Mouse (Mus musculus): ENCODE measurements at regions not wholly inside any gene's neighbourhood (a gene's known extent, or its start where the extent isn't known, plus 50 kb on each side); places are given as distances from the start of the nearest gene placed in this dataset.

DNA sequence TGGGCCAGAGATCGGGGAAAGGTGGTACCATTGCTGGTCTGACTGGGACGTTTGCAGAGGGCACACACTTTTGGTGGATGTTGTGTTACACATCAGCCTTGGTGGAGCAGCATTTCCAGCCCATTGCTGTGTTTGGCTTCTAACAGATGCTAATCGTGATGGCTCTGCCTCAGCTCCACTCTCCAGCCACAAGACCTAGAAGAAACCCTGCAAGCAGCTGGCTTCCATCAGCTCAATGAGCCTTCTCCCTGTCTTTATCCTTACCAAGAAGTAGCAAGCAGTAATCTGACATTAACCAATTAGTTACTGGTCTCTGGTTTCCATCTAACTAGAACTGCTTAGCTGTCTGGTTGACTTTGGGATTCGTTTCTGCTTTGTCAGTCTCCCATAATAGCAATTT lies 188.8 kb downstream of the Ly86 start:
- WGBS: 57% methylated on average over 4 of the region's 4 CpGs
- no peak overlapping the region for H3K27ac ChIP-seq
- no peak overlapping the region for H3K9ac ChIP-seq (ENCODE audit: low read depth, low read length)
- H3K4me1 ChIP-seq (replicated peaks; ENCODE audit: insufficient read depth, low read length): no peaks in the 10 kb centered on the region; the same call in 1 of the 2 replicates
- H3K4me3 ChIP-seq (replicated peaks; ENCODE audit: low read depth, low read length): no peak overlapping the region
- no peaks in the 10 kb centered on the region for H3K9me3 ChIP-seq (replicated peaks; ENCODE audit: low read length)
- H3K36me3 ChIP-seq (ENCODE audit: insufficient read depth, low read length): no peaks in the 10 kb centered on the region
- no peak for TF ChIP-seq CTCF (IDR thresholded peaks at IDR 0.05; ENCODE audit: low read depth)
- no peaks in the 10 kb centered on the region for H3K27me3 ChIP-seq (ENCODE audit: insufficient read depth, low read length)
- no peak overlapping the region for H3K4me2 ChIP-seq (ENCODE audit: low read length)
- no peak for ATAC-seq (replicated peaks; ENCODE audit: low FRiP score, low read depth)
- no peak for DNase-seq (ENCODE audit: low spot score)

DNA sequence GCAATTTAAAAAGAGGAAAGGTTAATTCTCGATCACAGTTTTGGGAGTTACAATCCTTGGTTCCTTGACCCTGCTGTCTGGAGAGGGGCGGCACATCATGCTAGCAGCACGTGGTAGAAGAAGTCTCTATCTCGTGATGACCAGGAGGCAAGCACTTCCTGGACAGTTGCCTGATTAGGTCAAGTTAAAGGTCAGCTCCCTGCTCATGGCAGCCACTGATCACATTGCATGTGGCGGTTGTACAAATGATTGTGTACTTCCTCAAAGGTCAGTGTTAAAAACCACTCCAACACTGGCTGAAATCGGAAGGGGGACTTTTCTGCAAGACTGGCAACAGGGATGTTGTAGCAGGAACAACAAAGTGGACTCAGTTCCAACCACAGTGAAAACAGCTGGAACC lies 192.3 kb downstream of the Ly86 start:
- no peak for DNase-seq (ENCODE audit: low spot score)
- H3K9me3 ChIP-seq (replicated peaks; ENCODE audit: low read length): no peaks in the 10 kb centered on the region
- 52% methylated on average over 6 of the region's 6 CpGs for WGBS

DNA sequence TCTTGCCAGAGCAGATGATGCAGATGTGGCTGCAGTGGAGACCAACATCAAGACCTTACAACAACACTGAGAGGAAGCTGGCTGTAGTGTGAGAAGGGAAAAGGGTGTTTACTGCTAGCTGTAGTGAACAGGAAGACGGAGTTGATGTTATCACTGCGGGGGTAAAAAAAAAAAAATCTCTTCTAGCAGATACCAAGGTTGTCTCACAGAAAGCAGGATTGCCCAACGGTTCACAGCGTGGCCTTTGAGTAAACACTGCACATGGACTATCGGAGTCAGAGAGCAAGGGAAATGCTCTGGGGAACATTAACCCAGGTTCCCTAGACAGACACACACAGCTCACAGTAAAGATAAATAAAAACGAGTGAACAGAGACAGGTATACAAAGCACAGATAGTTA lies 192.8 kb downstream of the Ly86 start:
- WGBS: 31% methylated on average over 6 of the region's 6 CpGs
- DNase-seq (ENCODE audit: low spot score) (no peak), ATAC-seq (replicated peaks; ENCODE audit: low FRiP score, low read depth) (no peak)
- Histone ChIP-seq H3K27ac (no peak overlapping the region), H3K4me2 (ENCODE audit: low read length) (no peak overlapping the region), H3K9me3 (replicated peaks; ENCODE audit: low read length) (no peaks in the 10 kb centered on the region), H3K27me3 (ENCODE audit: insufficient read depth, low read length) (no peaks in the 10 kb centered on the region), H3K4me1 (replicated peaks; ENCODE audit: insufficient read depth, low read length) (no peaks in the 10 kb centered on the region), H3K9ac (ENCODE audit: low read depth, low read length) (no peak overlapping the region), H3K4me3 (replicated peaks; ENCODE audit: low read depth, low read length) (no peak overlapping the region), H3K36me3 (ENCODE audit: insufficient read depth, low read length) (no peaks in the 10 kb centered on the region)
- no peak for TF ChIP-seq CTCF (IDR thresholded peaks at IDR 0.05; ENCODE audit: low read depth)

More for the DNA sequence above, 192.3 kb downstream of the Ly86 start:
- Histone ChIP-seq H3K27me3 (ENCODE audit: insufficient read depth, low read length) (no peaks in the 10 kb centered on the region), H3K4me1 (replicated peaks; ENCODE audit: insufficient read depth, low read length) (no peaks in the 10 kb centered on the region; the same call in 1 of the 2 replicates), H3K9ac (ENCODE audit: low read depth, low read length) (no peak overlapping the region), H3K27ac (no peak overlapping the region), H3K36me3 (ENCODE audit: insufficient read depth, low read length) (no peaks in the 10 kb centered on the region), H3K4me2 (ENCODE audit: low read length) (no peak overlapping the region), H3K4me3 (replicated peaks; ENCODE audit: low read depth, low read length) (no peak overlapping the region)
- no peak for ATAC-seq (replicated peaks; ENCODE audit: low FRiP score, low read depth)
- no peak for TF ChIP-seq CTCF (IDR thresholded peaks at IDR 0.05; ENCODE audit: low read depth)

- no peak for ATAC-seq (replicated peaks; ENCODE audit: low FRiP score, low read depth)
These were observed 196.0 kb downstream of the Ly86 start for GRCm38 (mm10) chr13:37540980-37541531.

GRCm38 (mm10) chr13:37541674-37542073 lies 196.7 kb downstream of the Ly86 start:
- Histone ChIP-seq H3K4me2 (ENCODE audit: low read length) (peak overlapping the region; percentile 32; the same call in 1 of the 2 replicates), H3K27ac (no peak overlapping the region), H3K27me3 (ENCODE audit: insufficient read depth, low read length) (no peaks in the 10 kb centered on the region), H3K4me1 (replicated peaks; ENCODE audit: insufficient read depth, low read length) (no peaks in the 10 kb centered on the region), H3K36me3 (ENCODE audit: insufficient read depth, low read length) (no peaks in the 10 kb centered on the region), H3K9ac (ENCODE audit: low read depth, low read length) (no peak overlapping the region), H3K4me3 (replicated peaks; ENCODE audit: low read depth, low read length) (no peak overlapping the region), H3K9me3 (replicated peaks; ENCODE audit: low read length) (no peaks in the 10 kb centered on the region)
- peak; percentile 78; the same call in 1 of the 2 replicates for TF ChIP-seq CTCF (IDR thresholded peaks at IDR 0.05; ENCODE audit: low read depth)
- DNase-seq (ENCODE audit: low spot score) (peak; percentile 91), ATAC-seq (replicated peaks; ENCODE audit: low FRiP score, low read depth) (peak; percentile 61)
- 4% methylated on average over 6 of the region's 6 CpGs for WGBS

More at GRCm38 (mm10) chr13:37540980-37541531, 196.0 kb downstream of the Ly86 start:
- no peaks in the 10 kb centered on the region for H3K9me3 ChIP-seq (replicated peaks; ENCODE audit: low read length)
- DNase-seq (ENCODE audit: low spot score): no peak
- no peak overlapping the region for H3K4me3 ChIP-seq (replicated peaks; ENCODE audit: low read depth, low read length)
- H3K4me2 ChIP-seq (ENCODE audit: low read length): no peak overlapping the region
- H3K4me1 ChIP-seq (replicated peaks; ENCODE audit: insufficient read depth, low read length): no peaks in the 10 kb centered on the region
- H3K9ac ChIP-seq (ENCODE audit: low read depth, low read length): no peak overlapping the region
- no peak for TF ChIP-seq CTCF (IDR thresholded peaks at IDR 0.05; ENCODE audit: low read depth)
- H3K27me3 ChIP-seq (ENCODE audit: insufficient read depth, low read length): no peaks in the 10 kb centered on the region
- H3K36me3 ChIP-seq (ENCODE audit: insufficient read depth, low read length): no peaks in the 10 kb centered on the region
- 14% methylated on average over 4 of the region's 5 CpGs for WGBS
- H3K27ac ChIP-seq: no peak overlapping the region

DNA sequence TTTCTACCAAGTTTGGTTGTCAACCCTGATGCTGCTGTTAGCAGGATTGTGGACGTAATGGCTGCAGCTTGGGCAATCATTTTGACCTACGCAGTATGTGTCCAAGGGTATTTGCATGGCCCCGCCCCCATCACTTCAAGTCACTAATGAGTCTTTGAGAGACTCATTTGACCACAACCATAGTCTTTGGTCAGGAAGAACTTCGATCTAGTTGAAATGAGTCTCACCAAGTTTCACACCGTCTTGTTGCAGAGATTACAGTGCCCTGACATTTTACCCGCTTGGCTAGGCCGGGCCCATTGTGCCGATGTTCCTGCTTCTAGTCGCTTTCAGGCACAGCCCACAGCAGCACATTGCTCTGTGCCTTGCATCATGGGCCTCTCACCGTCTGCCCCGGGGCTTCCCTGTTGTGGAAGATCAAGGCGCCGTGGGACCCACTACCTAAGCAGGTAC lies 197.8 kb downstream of the Ly86 start:
- no peak for TF ChIP-seq CTCF (IDR thresholded peaks at IDR 0.05; ENCODE audit: low read depth)
- H3K36me3 ChIP-seq (ENCODE audit: insufficient read depth, low read length): no peaks in the 10 kb centered on the region
- no peaks in the 10 kb centered on the region for H3K4me1 ChIP-seq (replicated peaks; ENCODE audit: insufficient read depth, low read length)
- H3K9ac ChIP-seq (ENCODE audit: low read depth, low read length): no peak overlapping the region
- no peak for DNase-seq (ENCODE audit: low spot score)
- ATAC-seq (replicated peaks; ENCODE audit: low FRiP score, low read depth): no peak
- WGBS: 80% methylated on average over 13 of the region's 13 CpGs
- H3K4me2 ChIP-seq (ENCODE audit: low read length): no peak overlapping the region
- no peaks in the 10 kb centered on the region for H3K9me3 ChIP-seq (replicated peaks; ENCODE audit: low read length)
- H3K27ac ChIP-seq: no peak overlapping the region
- H3K4me3 ChIP-seq (replicated peaks; ENCODE audit: low read depth, low read length): no peak overlapping the region
- H3K27me3 ChIP-seq (ENCODE audit: insufficient read depth, low read length): no peaks in the 10 kb centered on the region

DNA sequence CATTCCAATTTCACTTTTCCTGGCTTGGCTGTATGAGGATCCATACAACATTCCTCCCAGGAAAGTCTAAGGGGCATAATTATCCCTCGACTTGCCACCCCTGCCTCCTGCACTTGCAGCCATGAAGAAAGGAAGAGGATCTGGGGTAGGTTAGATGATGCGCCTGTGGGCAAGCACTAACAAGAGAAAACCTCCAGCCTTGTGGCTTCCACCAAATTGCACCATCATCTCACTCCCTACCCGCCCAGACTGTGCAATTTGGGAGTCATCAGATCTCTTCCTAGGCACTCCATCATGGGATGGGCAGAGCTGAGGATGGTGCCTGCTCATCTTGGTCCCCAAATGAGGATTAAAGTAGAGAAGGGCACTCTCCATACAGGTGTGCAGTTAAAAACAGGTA lies 198.8 kb downstream of the Ly86 start:
- ATAC-seq (replicated peaks; ENCODE audit: low FRiP score, low read depth): no peak
- no peaks in the 10 kb centered on the region for H3K36me3 ChIP-seq (ENCODE audit: insufficient read depth, low read length)
- no peak overlapping the region for H3K4me3 ChIP-seq (replicated peaks; ENCODE audit: low read depth, low read length)
- no peaks in the 10 kb centered on the region for H3K27me3 ChIP-seq (ENCODE audit: insufficient read depth, low read length)
- no peaks in the 10 kb centered on the region for H3K9me3 ChIP-seq (replicated peaks; ENCODE audit: low read length)
- WGBS: 93% methylated on average over 3 of the region's 3 CpGs
- H3K9ac ChIP-seq (ENCODE audit: low read depth, low read length): no peak overlapping the region
- no peak overlapping the region for H3K27ac ChIP-seq
- TF ChIP-seq CTCF (IDR thresholded peaks at IDR 0.05; ENCODE audit: low read depth): no peak
- no peak overlapping the region for H3K4me2 ChIP-seq (ENCODE audit: low read length)
- DNase-seq (ENCODE audit: low spot score): no peak
- H3K4me1 ChIP-seq (replicated peaks; ENCODE audit: insufficient read depth, low read length): no peaks in the 10 kb centered on the region

Measured in kidney, postnatal 0 days (tissue).